Mouse (Mus musculus) MEL (cell line): ENCODE measurements around the gene Ptpdc1. TPM values are rescaled to one million over a fixed set of nuclear protein-coding genes. Genes with fewer than 3 reads are reported as not detected.
A peak's percentile ranks its signal among the peaks of the same experiment; 100 is the strongest.

Experiments
- DNase-seq: peaks from one replicate; pipeline ENCODE4 v3.0.0; 2011; ENCODE audit warnings: low read depth, low spot score
- H3K27ac ChIP-seq: 2 replicates; pipeline ENCODE4 v1.5.1; 2012; ENCODE audit warnings: low read depth, mild to moderate bottlenecking, control low read depth, low read length, moderate library complexity; ENCODE audit not compliant: control insufficient read depth
- H3K27me3 ChIP-seq, 2 experiments: fragments of 150-350 bp in 1 of 2; sonication (generic) in 1 of 2; 2 replicates each; pipeline ENCODE4 v1.6.1; 2012; ENCODE audit warnings: low read length in 2 of 2, mild to moderate bottlenecking in 2 of 2, improper control_type of control experiment in 1 of 2, moderate library complexity in 1 of 2; ENCODE audit not compliant: insufficient read depth in 2 of 2, control insufficient read depth in 1 of 2
- H3K36me3 ChIP-seq, 2 experiments: 2 replicates each; pipeline ENCODE4 v1.6.1; 2012 to 2014; ENCODE audit warnings: low read length in 2 of 2, improper control_type of control experiment in 1 of 2, inconsistent platforms in 1 of 2, mild to moderate bottlenecking in 1 of 2; ENCODE audit not compliant: insufficient read depth in 2 of 2, control insufficient read depth in 1 of 2
- H3K4me1 ChIP-seq, 2 experiments: fragments of 150-350 bp in 1 of 2; sonication (generic) in 1 of 2; 2 replicates each; pipeline ENCODE4 v1.6.1; 2012; ENCODE audit warnings: low read length in 2 of 2, improper control_type of control experiment in 1 of 2, mild to moderate bottlenecking in 1 of 2; ENCODE audit not compliant: insufficient read depth in 2 of 2, control insufficient read depth in 1 of 2
- H3K4me3 ChIP-seq, 2 experiments: fragments of 150-350 bp in 1 of 2; sonication (generic) in 1 of 2; 2 replicates each; pipeline ENCODE4 v1.5.1; 2012; ENCODE audit warnings: low read depth in 2 of 2, low read length in 2 of 2, mild to moderate bottlenecking in 2 of 2, moderate library complexity in 2 of 2, control low read depth in 1 of 2, improper control_type of control experiment in 1 of 2; ENCODE audit not compliant: control insufficient read depth in 1 of 2, insufficient read depth in 1 of 2
- H3K79me2 ChIP-seq: 2 replicates; pipeline ENCODE4 v1.6.1; 2012; ENCODE audit warnings: mild to moderate bottlenecking, low read length, moderate library complexity; ENCODE audit not compliant: control insufficient read depth, poor library complexity, insufficient read depth
- H3K9ac ChIP-seq: 2 replicates; pipeline ENCODE4 v1.6.1; 2012; ENCODE audit warnings: low read depth, mild to moderate bottlenecking, control low read depth, low read length, moderate library complexity; ENCODE audit not compliant: control insufficient read depth, poor library complexity, severe bottlenecking
- H3K9me3 ChIP-seq: fragments of 150-350 bp; sonication (generic); replicated peaks from 2 replicates; pipeline ENCODE4 v1.6.1; 2012; ENCODE audit warnings: mild to moderate bottlenecking, low read length, improper control_type of control experiment, moderate library complexity; ENCODE audit not compliant: insufficient read depth
- CHD1 ChIP-seq: IDR thresholded peaks from 2 replicates; pipeline ENCODE4 v1.6.1; 2012; ENCODE audit warnings: low read depth, mild to moderate bottlenecking, inconsistent platforms, low read length, improper control_type of control experiment
- CTCF ChIP-seq, 3 experiments: IDR thresholded peaks in 2 of 3; conservative IDR thresholded peaks in 1 of 3; 2 replicates each; pipeline ENCODE4 v1.5.1; 2011 to 2012; ENCODE audit warnings: low read length in 3 of 3, low read depth in 2 of 3, mild to moderate bottlenecking in 2 of 3, improper control_type of control experiment in 1 of 3, inconsistent platforms in 1 of 3, mixed read lengths in 1 of 3, moderate library complexity in 1 of 3; ENCODE audit not compliant: control insufficient read depth in 1 of 3, insufficient read depth in 1 of 3, poor library complexity in 1 of 3, severe bottlenecking in 1 of 3
- E2F4 ChIP-seq: IDR thresholded peaks from 2 replicates; pipeline ENCODE4 v1.6.1; 2011; ENCODE audit warnings: low read depth, low read length, improper control_type of control experiment, borderline replicate concordance
- ELF1 ChIP-seq: IDR thresholded peaks from 2 replicates; pipeline ENCODE4 v1.6.1; 2014; ENCODE audit warnings: low read depth, mild to moderate bottlenecking, inconsistent platforms, low read length, improper control_type of control experiment, moderate library complexity
- EP300 ChIP-seq, 2 experiments: IDR thresholded peaks; 2 replicates each; pipeline ENCODE4 v1.6.1; 2011; ENCODE audit warnings: improper control_type of control experiment in 2 of 2, low read length in 2 of 2, low read depth in 1 of 2, mild to moderate bottlenecking in 1 of 2
- ETS1 ChIP-seq: IDR thresholded peaks from 2 replicates; pipeline ENCODE4 v1.6.1; 2012; ENCODE audit warnings: low read depth, mild to moderate bottlenecking, inconsistent platforms, low read length, improper control_type of control experiment, moderate library complexity
- HCFC1 ChIP-seq: IDR thresholded peaks from 2 replicates; pipeline ENCODE4 v1.6.1; 2012; ENCODE audit warnings: low read depth, mild to moderate bottlenecking, inconsistent platforms, low read length, improper control_type of control experiment, moderate library complexity
- MYC ChIP-seq: IDR thresholded peaks from 2 replicates; pipeline ENCODE4 v1.6.1; 2011; ENCODE audit warnings: low read depth, mild to moderate bottlenecking, low read length, improper control_type of control experiment, moderate library complexity
- NELFE ChIP-seq: IDR thresholded peaks from 2 replicates; pipeline ENCODE4 v1.6.1; 2011; ENCODE audit warnings: low read depth, low read length, improper control_type of control experiment
- NRF1 ChIP-seq: IDR thresholded peaks from 2 replicates; pipeline ENCODE4 v1.6.1; 2014; ENCODE audit warnings: low read depth, mild to moderate bottlenecking, inconsistent platforms, low read length, improper control_type of control experiment, moderate library complexity; ENCODE audit not compliant: poor library complexity, insufficient read depth, severe bottlenecking
- POLR2A ChIP-seq, 2 experiments: IDR thresholded peaks; 2 replicates each; pipeline ENCODE4 v1.6.1; 2011 to 2012; ENCODE audit warnings: low read length in 2 of 2, mild to moderate bottlenecking in 2 of 2, control low read depth in 1 of 2, improper control_type of control experiment in 1 of 2, low read depth in 1 of 2, moderate library complexity in 1 of 2; ENCODE audit not compliant: control insufficient read depth in 1 of 2, insufficient read depth in 1 of 2, poor library complexity in 1 of 2
- POLR2AphosphoS2 ChIP-seq: IDR thresholded peaks from 2 replicates; pipeline ENCODE4 v1.6.1; 2011; ENCODE audit warnings: low read length, improper control_type of control experiment
- RAD21 ChIP-seq: IDR thresholded peaks from 2 replicates; pipeline ENCODE4 v1.6.1; 2011; ENCODE audit warnings: mild to moderate bottlenecking, low read depth, low read length, improper control_type of control experiment
- SMC3 ChIP-seq: IDR thresholded peaks from 2 replicates; pipeline ENCODE4 v1.6.1; 2011; ENCODE audit warnings: low read depth, low read length, improper control_type of control experiment
- UBTF ChIP-seq: IDR thresholded peaks from 2 replicates; pipeline ENCODE4 v1.6.1; 2012; ENCODE audit warnings: low read depth, mild to moderate bottlenecking, inconsistent platforms, low read length, improper control_type of control experiment, moderate library complexity, borderline replicate concordance; ENCODE audit not compliant: insufficient read depth
- USF1 ChIP-seq: IDR thresholded peaks from 2 replicates; pipeline ENCODE4 v1.6.1; 2014; ENCODE audit warnings: low read depth, mild to moderate bottlenecking, inconsistent platforms, low read length, improper control_type of control experiment, moderate library complexity
- USF2 ChIP-seq, 2 experiments: IDR thresholded peaks; 2 replicates each; pipeline ENCODE4 v1.6.1; 2011 to 2012; ENCODE audit warnings: improper control_type of control experiment in 2 of 2, low read length in 2 of 2, borderline replicate concordance in 1 of 2, inconsistent platforms in 1 of 2, low read depth in 1 of 2, mild to moderate bottlenecking in 1 of 2; ENCODE audit not compliant: insufficient read depth in 1 of 2
- ZC3H11A ChIP-seq: IDR thresholded peaks from 2 replicates; pipeline ENCODE4 v1.6.1; 2012; ENCODE audit warnings: low read depth, mild to moderate bottlenecking, inconsistent platforms, low read length, improper control_type of control experiment
- ZKSCAN1 ChIP-seq: IDR thresholded peaks from 2 replicates; pipeline ENCODE4 v1.6.1; 2012; ENCODE audit warnings: low read depth, mild to moderate bottlenecking, inconsistent platforms, low read length, improper control_type of control experiment, moderate library complexity
- ZNF384 ChIP-seq: IDR thresholded peaks from 2 replicates; pipeline ENCODE4 v1.6.1; 2012; ENCODE audit warnings: low read depth, mild to moderate bottlenecking, inconsistent platforms, low read length, improper control_type of control experiment
- polyA plus RNA-seq, 2 experiments: library from polyadenylated mRNA; stranded (reverse) in 1 of 2; unstranded in 1 of 2; fragments of >175 nt in 1 of 2; fragments of >200 nt in 1 of 2; gene quantifications; 2 replicates each; pipeline versions ENCODE4 v1.2.1 to v1.2.4; 2012; ENCODE audit warnings: low replicate concordance in 2 of 2, low read depth in 1 of 2; ENCODE audit not compliant: insufficient read length in 2 of 2, insufficient read depth in 1 of 2, missing spikeins in 1 of 2
- total RNA-seq: library from RNA; depleted of rRNA; stranded (reverse); fragments of 300-350 nt; gene quantifications from 2 replicates; pipeline ENCODE4 v1.2.3, GENCODE M21; 2012

Ptpdc1 gene
- total and polyA plus RNA-seq, 3 experiments, result 3.3 to 7.6 TPM; not detected in 1

DNA sequence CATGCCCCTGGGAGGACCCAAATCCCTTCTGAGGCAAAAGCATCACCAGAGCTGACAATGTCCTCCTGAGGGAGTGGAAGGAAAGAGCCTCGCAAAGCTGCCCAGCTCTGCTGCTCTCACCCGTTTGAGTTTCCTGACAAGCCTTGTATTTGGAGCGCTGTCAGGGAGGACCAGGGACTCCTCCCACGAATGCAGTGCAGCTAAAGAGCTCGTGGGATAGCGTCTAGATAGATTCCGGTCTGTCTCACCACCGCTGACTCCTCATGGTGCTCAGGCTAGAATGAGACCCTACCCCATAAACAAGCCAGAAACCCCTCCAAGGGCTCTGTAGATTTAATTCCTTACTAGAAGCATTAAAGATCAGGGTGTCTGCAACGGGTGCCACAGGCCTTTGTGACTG lies 32.3 kb upstream of the Ptpdc1 start:
- H3K4me1 ChIP-seq, result peaks cover 0 to 13% of the 10 kb centered on the region in 2 experiments; a peak in 1 of 4 replicates
- TF ChIP-seq POLR2AphosphoS2, result no peak
- TF ChIP-seq USF2 (IDR thresholded peaks at IDR 0.05; ENCODE audit: borderline replicate concordance in 1 of 2, insufficient read depth in 1 of 2, low read depth in 1 of 2, low read length in 2 of 2), result no peak
- TF ChIP-seq MYC, result no peak
- no peak for TF ChIP-seq ETS1
- no peak for TF ChIP-seq EP300 (IDR thresholded peaks at IDR 0.05; ENCODE audit: low read depth in 1 of 2, low read length in 2 of 2)
- no peak for TF ChIP-seq ELF1
- no peak for TF ChIP-seq RAD21
- TF ChIP-seq UBTF, result no peak
- no peak for TF ChIP-seq POLR2A (IDR thresholded peaks at IDR 0.05; ENCODE audit: control insufficient read depth in 1 of 2, insufficient read depth in 1 of 2, low read depth in 1 of 2, low read length in 2 of 2, poor library complexity in 1 of 2)
- TF ChIP-seq ZNF384, result no peak
- TF ChIP-seq USF1, result no peak
- no peak for TF ChIP-seq CTCF (IDR thresholded peaks at IDR 0.05 in 2 of 3, conservative IDR thresholded peaks at IDR 0.05 in 1 of 3; ENCODE audit: control insufficient read depth in 1 of 3, insufficient read depth in 1 of 3, low read depth in 2 of 3, low read length in 3 of 3, poor library complexity in 1 of 3, severe bottlenecking in 1 of 3)
- TF ChIP-seq NELFE, result no peak
- no peak for TF ChIP-seq NRF1
- TF ChIP-seq CHD1, result no peak
- TF ChIP-seq HCFC1, result no peak
- no peak for TF ChIP-seq ZKSCAN1
- H3K9ac ChIP-seq, result no peak overlapping the region
- no peaks in the 10 kb centered on the region for H3K27me3 ChIP-seq
- no peak overlapping the region for H3K27ac ChIP-seq
- H3K36me3 ChIP-seq, result no peaks in the 10 kb centered on the region; a peak in 1 of 4 replicates
- H3K79me2 ChIP-seq, result no peaks in the 10 kb centered on the region
- H3K9me3 ChIP-seq, result no peaks in the 10 kb centered on the region
- no peak for DNase-seq
- no peak overlapping the region for H3K4me3 ChIP-seq

DNA sequence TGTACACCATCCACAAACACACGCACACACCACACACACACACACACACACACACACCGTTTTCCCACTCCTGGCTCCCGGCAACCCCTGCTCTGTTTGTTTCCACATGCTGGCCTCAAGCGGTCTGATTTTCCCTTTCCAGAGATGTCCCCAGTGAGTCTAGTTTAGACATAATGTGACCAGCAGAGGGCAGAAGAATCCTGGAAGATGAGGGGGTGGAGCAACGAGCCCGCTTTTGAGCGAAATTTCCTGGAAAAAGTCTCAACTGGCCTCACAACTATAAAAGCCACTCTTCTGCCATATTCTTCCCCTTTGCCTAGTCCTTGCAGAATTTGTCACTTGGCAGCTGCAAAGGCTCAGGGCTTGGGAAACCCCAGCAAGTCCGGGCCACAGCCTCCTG lies 30.2 kb upstream of the Ptpdc1 start:
- DNase-seq, result peak; percentile 74
- no peaks in the 10 kb centered on the region for H3K27me3 ChIP-seq
- H3K4me3 ChIP-seq, result no peak overlapping the region
- no peaks in the 10 kb centered on the region for H3K79me2 ChIP-seq
- no peak overlapping the region for H3K27ac ChIP-seq
- H3K9me3 ChIP-seq, result no peaks in the 10 kb centered on the region
- H3K4me1 ChIP-seq, result peaks cover 0 to 21% of the 10 kb centered on the region in 2 experiments; a peak in 2 of 4 replicates
- TF ChIP-seq RAD21, result peak; percentile 83
- peak; percentile 93 for TF ChIP-seq SMC3
- no peak for TF ChIP-seq E2F4
- TF ChIP-seq ZC3H11A, result peak; percentile 78
- peak; percentile 50 to 95 (median 75) for TF ChIP-seq CTCF (IDR thresholded peaks at IDR 0.05 in 2 of 3, conservative IDR thresholded peaks at IDR 0.05 in 1 of 3; ENCODE audit: control insufficient read depth in 1 of 3, insufficient read depth in 1 of 3, low read depth in 2 of 3, low read length in 3 of 3, poor library complexity in 1 of 3, severe bottlenecking in 1 of 3)
- TF ChIP-seq MYC, result 0 out of 2 replicates have a peak, but pooled peaks have one; percentile 32
- no peak for TF ChIP-seq EP300 (IDR thresholded peaks at IDR 0.05; ENCODE audit: low read depth in 1 of 2, low read length in 2 of 2)
- H3K36me3 ChIP-seq, result peaks cover 0 to 10% of the 10 kb centered on the region in 2 experiments; a peak in 2 of 4 replicates
- H3K9ac ChIP-seq, result no peak overlapping the region
